Mouse (Mus musculus) liver, postnatal 0 days (tissue): ENCODE measurements around the gene Gpr82. TPM values are rescaled to one million over a fixed set of nuclear protein-coding genes. Genes with fewer than 3 reads are reported as not detected.

Experiments
- ATAC-seq: fragments of 200-750 bp; cut with Nextera tagmentation; 2 replicates; pipeline ENCODE4 v1.8.0; 2017; ENCODE audit warnings: mild to moderate bottlenecking, moderate library complexity
- DNase-seq: peaks from one replicate; pipeline ENCODE4 v3.0.0-alpha.2; 2016
- H3K27ac ChIP-seq: fragments of 300-500 bp; sonication (generic); 2 replicates; pipeline ENCODE4 v1.5.1; 2014; ENCODE audit warnings: antibody characterized with exemption, moderate library complexity, mild to moderate bottlenecking, low read depth
- H3K27me3 ChIP-seq: fragments of 300-500 bp; sonication (generic); 2 replicates; pipeline ENCODE4 v1.6.1; 2014; ENCODE audit warnings: low read length, control low read depth, mixed read lengths; ENCODE audit not compliant: insufficient read depth
- H3K36me3 ChIP-seq: fragments of 300-500 bp; sonication (generic); replicated peaks from 2 replicates; pipeline ENCODE4 v1.6.1; 2014; ENCODE audit warnings: mild to moderate bottlenecking, control low read depth, low read length, moderate library complexity, mixed read lengths; ENCODE audit not compliant: insufficient read depth
- H3K4me1 ChIP-seq: fragments of 300-500 bp; sonication (generic); 2 replicates; pipeline ENCODE4 v1.6.1; 2014; ENCODE audit warnings: antibody characterized with exemption, mild to moderate bottlenecking, control low read depth; ENCODE audit not compliant: insufficient read depth
- H3K4me2 ChIP-seq: fragments of 300-500 bp; sonication (generic); 2 replicates; pipeline ENCODE4 v1.6.1; 2014; ENCODE audit warnings: low read depth, mild to moderate bottlenecking, low read length, moderate library complexity, mixed read lengths
- H3K4me3 ChIP-seq: fragments of 300-500 bp; sonication (generic); 2 replicates; pipeline ENCODE4 v1.5.1; 2014; ENCODE audit warnings: low read depth, low read length
- H3K9ac ChIP-seq: fragments of 300-500 bp; sonication (generic); replicated peaks from 2 replicates; pipeline ENCODE4 v1.6.1; 2014; ENCODE audit warnings: mild to moderate bottlenecking, moderate library complexity
- H3K9me3 ChIP-seq: fragments of 300-500 bp; sonication (generic); 2 replicates; pipeline ENCODE4 v1.6.1; 2016; ENCODE audit warnings: mild to moderate bottlenecking, control low read depth, low read length, mixed read lengths
- CTCF ChIP-seq: sonication (generic); IDR thresholded peaks from 2 replicates; pipeline ENCODE4 v1.5.1; 2016; ENCODE audit warnings: antibody characterized with exemption, low read depth
- EP300 ChIP-seq: IDR thresholded peaks from 2 replicates; pipeline ENCODE4 v1.6.1; 2016; ENCODE audit warnings: antibody characterized with exemption, low read depth, mild to moderate bottlenecking
- WGBS: fragments of 180-500 bp; shearing (Covaris S2); extraction: QIAGEN DNeasy Blood & Tissue Kit; methylation state at CpG from one replicate; pipeline ENCODE4 v1.1.7; 2014; ENCODE audit not compliant: insufficient replicate concordance; 5-methylcytosine and 5-hydroxymethylcytosine counted together
- microRNA-seq: library from miRNA; unstranded; fragments of <30 nt; microRNA quantifications from one replicate; pipeline ENCODE4, GENCODE M21; 2016
- polyA plus RNA-seq: library from polyadenylated mRNA; unstranded; fragments of >200 nt; fragmentation: Nextera tagmentation; extraction: Ambion mirVana; gene quantifications from 2 replicates; pipeline ENCODE4 v1.2.1, GENCODE M21; 2015

Gpr82 gene
- polyA plus RNA-seq, 1 experiment from 2014 or later, result not detected

DNA sequence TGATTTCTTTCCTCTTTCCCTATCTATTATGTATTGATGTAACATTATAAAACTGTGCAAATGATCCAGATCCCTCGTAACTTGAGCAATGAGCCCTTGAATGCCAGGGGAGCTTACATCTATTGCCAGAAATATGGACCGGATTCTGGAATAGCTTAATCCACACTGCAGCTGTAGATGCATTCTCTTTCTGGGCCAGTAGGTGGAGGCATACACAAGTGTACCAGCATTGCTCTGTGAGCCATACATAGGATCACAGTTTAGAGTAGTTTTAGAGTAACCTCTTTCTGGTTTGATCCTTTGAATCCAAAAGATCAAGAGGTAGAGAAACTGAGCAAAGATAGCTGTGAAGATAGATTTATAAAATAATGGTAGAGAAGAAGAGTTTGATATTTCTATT lies 49.0 kb downstream of the Gpr82 start:
- 37% methylated on average over 2 of the region's 2 CpGs for WGBS
- H3K36me3 ChIP-seq, result no peaks in the 10 kb centered on the region

More for the DNA sequence above, 49.0 kb downstream of the Gpr82 start:
- ATAC-seq (no peak), DNase-seq (peak; percentile 40)
- H3K9ac ChIP-seq, result no peak overlapping the region
- TF ChIP-seq EP300, result no peak
- TF ChIP-seq CTCF, result peak; percentile 91
- H3K9me3 ChIP-seq, result no peaks in the 10 kb centered on the region
- H3K4me1 ChIP-seq, result no peaks in the 10 kb centered on the region
- H3K27me3 ChIP-seq, result no peaks in the 10 kb centered on the region
- no peak overlapping the region for H3K27ac ChIP-seq
- no peak overlapping the region for H3K4me3 ChIP-seq
- H3K4me2 ChIP-seq, result no peak overlapping the region

Small RNA genes lying within 50 kb of the gene (microRNA-seq; reads per million reads assigned to microRNA genes)
- gene Gm25246, result not detected

Other genes with a start within 250 kb of the Gpr82 start
- gene Nyx, start 195.3 kb upstream of the Gpr82 start, polyA plus RNA-seq, result 0.02 TPM in 1 of 2 replicates, not detected in the other
- gene Gpr34, start 29.3 kb upstream of the Gpr82 start, polyA plus RNA-seq, result 0.51 and 0.53 TPM in 2 replicates
- gene Cask, start 190.0 kb downstream of the Gpr82 start, polyA plus RNA-seq, result 1.9 and 2.2 TPM in 2 replicates